Mouse (Mus musculus) cerebellum, adult 2 months (tissue): ENCODE results near the gene Tjp1.

Experiments
- CTCF ChIP-seq: fragments of 200-500 bp; IDR thresholded peaks from 2 replicates; pipeline ENCODE4 v1.5.1; 2011; ENCODE audit warnings: low read depth, mild to moderate bottlenecking, control low read depth, low read length, moderate library complexity, borderline replicate concordance; ENCODE audit not compliant: insufficient read depth
- POLR2A ChIP-seq: fragments of 200-500 bp; IDR thresholded peaks from 2 replicates; pipeline ENCODE4 v1.6.1; 2011; ENCODE audit warnings: low read length, control low read depth, borderline replicate concordance; ENCODE audit not compliant: insufficient read depth

- TF ChIP-seq CTCF (no peak), POLR2A (no peak)
These were observed 7.0 kb downstream of the Tjp1 start for GRCm38 (mm10) chr7:65520622-65521021.
